Mouse (Mus musculus) midbrain, embryonic 11.5 days (tissue): ENCODE measurements at regions not wholly inside any gene's neighbourhood (a gene's known extent, or its start where the extent isn't known, plus 50 kb on each side); places are given as distances from the start of the nearest gene placed in this dataset.

Experiments used
- ATAC-seq: fragments of 200-750 bp; cut with Nextera tagmentation; 2 replicates; pipeline ENCODE4 v1.8.0; 2017; ENCODE audit warnings: moderate TSS enrichment, moderate library complexity; ENCODE audit not compliant: low FRiP score
- DNase-seq: peaks from one replicate; pipeline ENCODE4 v3.0.0; 2015; ENCODE audit warnings: low spot score; ENCODE audit errors: missing footprints
- H3K27ac ChIP-seq: fragments of 300-500 bp; sonication (generic); 2 replicates; pipeline ENCODE4 v1.5.1; 2014; ENCODE audit warnings: low read depth, low read length
- H3K27me3 ChIP-seq: fragments of 300-500 bp; sonication (generic); 2 replicates; pipeline ENCODE4 v1.6.1; 2014; ENCODE audit warnings: mild to moderate bottlenecking, low read length, moderate library complexity, mixed read lengths; ENCODE audit not compliant: control insufficient read depth, insufficient read depth
- H3K36me3 ChIP-seq: fragments of 300-500 bp; sonication (generic); 2 replicates; pipeline ENCODE4 v1.6.1; 2014; ENCODE audit warnings: mild to moderate bottlenecking, low read length, moderate library complexity, mixed read lengths; ENCODE audit not compliant: control insufficient read depth, insufficient read depth
- H3K4me1 ChIP-seq: fragments of 300-500 bp; sonication (generic); 2 replicates; pipeline ENCODE4 v1.6.1; 2014; ENCODE audit warnings: low read length; ENCODE audit not compliant: control insufficient read depth, insufficient read depth
- H3K4me2 ChIP-seq: fragments of 300-500 bp; sonication (generic); 2 replicates; pipeline ENCODE4 v1.6.1; 2014; ENCODE audit warnings: mild to moderate bottlenecking, moderate library complexity
- H3K4me3 ChIP-seq: fragments of 300-500 bp; sonication (generic); 2 replicates; pipeline ENCODE4 v1.5.1; 2014; ENCODE audit warnings: low read depth, low read length
- H3K9ac ChIP-seq: fragments of 300-500 bp; sonication (generic); 2 replicates; pipeline ENCODE4 v1.6.1; 2014; ENCODE audit warnings: low read length
- H3K9me3 ChIP-seq: fragments of 300-500 bp; sonication (generic); 2 replicates; pipeline ENCODE4 v1.6.1; 2016; ENCODE audit warnings: low read length; ENCODE audit not compliant: control insufficient read depth
- WGBS: fragments of 180-500 bp; shearing (Covaris S2); extraction: QIAGEN DNeasy Blood & Tissue Kit; methylation state at CpG from one replicate; pipeline ENCODE4 v1.1.7; 2014; 5-methylcytosine and 5-hydroxymethylcytosine counted together

GRCm38 (mm10) chr3:68758609-68759008 lies 68.2 kb downstream of the Il12a start:
- no peaks in the 10 kb centered on the region for H3K4me1 ChIP-seq
- H3K4me3 ChIP-seq = no peak overlapping the region
- H3K4me2 ChIP-seq = no peak overlapping the region
- H3K9me3 ChIP-seq = no peaks in the 10 kb centered on the region
- no peak for ATAC-seq
- no peaks in the 10 kb centered on the region for H3K36me3 ChIP-seq
- H3K9ac ChIP-seq = no peak overlapping the region
- no peak overlapping the region for H3K27ac ChIP-seq
- no peaks in the 10 kb centered on the region for H3K27me3 ChIP-seq
- DNase-seq = no peak

GRCm38 (mm10) chr3:68759375-68759774 lies 68.9 kb downstream of the Il12a start:
- Histone ChIP-seq H3K4me2 (no peak overlapping the region), H3K27me3 (no peaks in the 10 kb centered on the region), H3K36me3 (no peaks in the 10 kb centered on the region), H3K27ac (no peak overlapping the region), H3K9ac (no peak overlapping the region), H3K4me3 (no peak overlapping the region), H3K4me1 (no peaks in the 10 kb centered on the region), H3K9me3 (no peaks in the 10 kb centered on the region)
- 72% methylated on average over 8 of the region's 8 CpGs for WGBS
- ATAC-seq (no peak), DNase-seq (peak; percentile 77)

GRCm38 (mm10) chr3:68760806-68761205 lies 70.4 kb downstream of the Il12a start:
- no peak for DNase-seq
- Histone ChIP-seq H3K4me3 (no peak overlapping the region), H3K27ac (no peak overlapping the region), H3K9me3 (no peaks in the 10 kb centered on the region), H3K27me3 (no peaks in the 10 kb centered on the region), H3K4me1 (no peaks in the 10 kb centered on the region), H3K36me3 (no peaks in the 10 kb centered on the region), H3K4me2 (no peak overlapping the region), H3K9ac (no peak overlapping the region)
- ATAC-seq = no peak
- 77% methylated on average over 2 of the region's 2 CpGs for WGBS

GRCm38 (mm10) chr3:68761242-68761625 lies 70.8 kb downstream of the Il12a start:
- Histone ChIP-seq H3K27ac (no peak overlapping the region), H3K4me2 (no peak overlapping the region), H3K4me3 (no peak overlapping the region), H3K4me1 (no peaks in the 10 kb centered on the region), H3K36me3 (no peaks in the 10 kb centered on the region), H3K9me3 (no peaks in the 10 kb centered on the region), H3K27me3 (no peaks in the 10 kb centered on the region), H3K9ac (no peak overlapping the region)
- ATAC-seq = no peak
- peak; percentile 83 for DNase-seq
- 71% methylated on average over 7 of the region's 7 CpGs for WGBS

GRCm38 (mm10) chr3:68761626-68762331 lies 71.3 kb downstream of the Il12a start:
- H3K4me1 ChIP-seq = no peaks in the 10 kb centered on the region
- 43% methylated on average over 11 of the region's 11 CpGs for WGBS
- no peaks in the 10 kb centered on the region for H3K36me3 ChIP-seq
- no peaks in the 10 kb centered on the region for H3K27me3 ChIP-seq
- no peak overlapping the region for H3K9ac ChIP-seq
- no peaks in the 10 kb centered on the region for H3K9me3 ChIP-seq
- no peak overlapping the region for H3K4me3 ChIP-seq
- no peak for ATAC-seq
- H3K27ac ChIP-seq = no peak overlapping the region
- peak; percentile 84 for DNase-seq
- no peak overlapping the region for H3K4me2 ChIP-seq

GRCm38 (mm10) chr3:68762988-68763387 lies 72.5 kb downstream of the Il12a start:
- no peak overlapping the region for H3K4me2 ChIP-seq
- no peak for ATAC-seq
- 93% methylated on average over 8 of the region's 8 CpGs for WGBS

GRCm38 (mm10) chr3:68764336-68764735 lies 73.9 kb downstream of the Il12a start:
- H3K4me2 ChIP-seq = no peak overlapping the region
- H3K4me1 ChIP-seq = no peaks in the 10 kb centered on the region
- WGBS = 92% methylated on average over 4 of the region's 4 CpGs
- no peak for ATAC-seq
- no peaks in the 10 kb centered on the region for H3K9me3 ChIP-seq
- no peak overlapping the region for H3K9ac ChIP-seq
- no peaks in the 10 kb centered on the region for H3K27me3 ChIP-seq
- H3K36me3 ChIP-seq = no peaks in the 10 kb centered on the region
- no peak for DNase-seq
- H3K4me3 ChIP-seq = no peak overlapping the region
- no peak overlapping the region for H3K27ac ChIP-seq

More at GRCm38 (mm10) chr3:68762988-68763387, 72.5 kb downstream of the Il12a start:
- no peak overlapping the region for H3K4me3 ChIP-seq
- no peak for DNase-seq
- no peaks in the 10 kb centered on the region for H3K9me3 ChIP-seq
- H3K4me1 ChIP-seq = no peaks in the 10 kb centered on the region
- no peaks in the 10 kb centered on the region for H3K27me3 ChIP-seq
- no peak overlapping the region for H3K27ac ChIP-seq
- no peak overlapping the region for H3K9ac ChIP-seq
- no peaks in the 10 kb centered on the region for H3K36me3 ChIP-seq

- no peak overlapping the region for H3K4me2 ChIP-seq
- no peak overlapping the region for H3K9ac ChIP-seq
- no peak overlapping the region for H3K27ac ChIP-seq
- ATAC-seq = no peak
- H3K36me3 ChIP-seq = no peaks in the 10 kb centered on the region
- H3K4me1 ChIP-seq = no peaks in the 10 kb centered on the region
- WGBS = 91% methylated on average over 7 of the region's 7 CpGs
- peak; percentile 53 for DNase-seq
- H3K4me3 ChIP-seq = no peak overlapping the region
- no peaks in the 10 kb centered on the region for H3K27me3 ChIP-seq
- H3K9me3 ChIP-seq = no peaks in the 10 kb centered on the region
Measured at GRCm38 (mm10) chr3:68764917-68765598, 74.6 kb downstream of the Il12a start.

GRCm38 (mm10) chr3:68771579-68771978 lies 81.1 kb downstream of the Il12a start:
- Histone ChIP-seq H3K4me3 (no peak overlapping the region), H3K27me3 (no peaks in the 10 kb centered on the region), H3K4me1 (no peaks in the 10 kb centered on the region), H3K27ac (no peak overlapping the region), H3K9me3 (no peaks in the 10 kb centered on the region), H3K9ac (no peak overlapping the region), H3K36me3 (no peaks in the 10 kb centered on the region), H3K4me2 (no peak overlapping the region)
- 98% methylated on average over 3 of the region's 3 CpGs for WGBS
- ATAC-seq = no peak
- DNase-seq = no peak
